Mouse (Mus musculus) midbrain, embryonic 14.5 days (tissue): ENCODE measurements around the gene Azi2. TPM values are rescaled to one million over a fixed set of nuclear protein-coding genes. Genes with fewer than 3 reads are reported as not detected.

ENCODE experiments used
- ATAC-seq: fragments of 200-750 bp; cut with Nextera tagmentation; 2 replicates; pipeline ENCODE4 v1.8.0; 2017; ENCODE audit warnings: moderate number of reproducible peaks, moderate library complexity; ENCODE audit not compliant: low FRiP score, low TSS enrichment
- DNase-seq: peaks from one replicate; pipeline ENCODE4 v3.0.0-alpha.2; 2015
- H3K27ac ChIP-seq: fragments of 300-500 bp; sonication (generic); replicated peaks from 2 replicates; pipeline ENCODE4 v1.5.1; 2014; ENCODE audit warnings: mild to moderate bottlenecking, low read depth, low read length, moderate library complexity
- H3K27me3 ChIP-seq: fragments of 300-500 bp; sonication (generic); 2 replicates; pipeline ENCODE4 v1.6.1; 2014; ENCODE audit warnings: low read length, control low read depth, mixed read lengths; ENCODE audit not compliant: control insufficient read depth, insufficient read depth
- H3K36me3 ChIP-seq: fragments of 300-500 bp; sonication (generic); 2 replicates; pipeline ENCODE4 v1.6.1; 2014; ENCODE audit warnings: low read length, control low read depth; ENCODE audit not compliant: control insufficient read depth, insufficient read depth
- H3K4me1 ChIP-seq: fragments of 300-500 bp; sonication (generic); 2 replicates; pipeline ENCODE4 v1.6.1; 2014; ENCODE audit warnings: mild to moderate bottlenecking, antibody characterized with exemption, low read length, control low read depth; ENCODE audit not compliant: control insufficient read depth, insufficient read depth
- H3K4me2 ChIP-seq: fragments of 300-500 bp; sonication (generic); 2 replicates; pipeline ENCODE4 v1.6.1; 2014; ENCODE audit warnings: mild to moderate bottlenecking, low read length, moderate library complexity
- H3K4me3 ChIP-seq: fragments of 300-500 bp; sonication (generic); replicated peaks from 2 replicates; pipeline ENCODE4 v1.5.1; 2014; ENCODE audit warnings: low read depth, low read length
- H3K9ac ChIP-seq: fragments of 300-500 bp; sonication (generic); replicated peaks from 2 replicates; pipeline ENCODE4 v1.6.1; 2014; ENCODE audit warnings: mild to moderate bottlenecking, low read length, moderate library complexity
- H3K9me3 ChIP-seq: fragments of 300-500 bp; sonication (generic); 2 replicates; pipeline ENCODE4 v1.6.1; 2016; ENCODE audit warnings: low read length, control low read depth, mixed read lengths; ENCODE audit not compliant: control insufficient read depth
- WGBS: fragments of 180-500 bp; shearing (Covaris S2); extraction: QIAGEN DNeasy Blood & Tissue Kit; methylation state at CpG from one replicate; pipeline ENCODE4 v1.1.7; 2014; 5-methylcytosine and 5-hydroxymethylcytosine counted together
- polyA plus RNA-seq: library from polyadenylated mRNA; unstranded; fragments of >200 nt; fragmentation: Nextera tagmentation; extraction: Ambion mirVana; gene quantifications from 2 replicates; pipeline ENCODE4 v1.2.1, GENCODE M21; 2014

Azi2 gene
- polyA plus RNA-seq, 1 experiment from 2014 or later = 89.7 TPM

DNA sequence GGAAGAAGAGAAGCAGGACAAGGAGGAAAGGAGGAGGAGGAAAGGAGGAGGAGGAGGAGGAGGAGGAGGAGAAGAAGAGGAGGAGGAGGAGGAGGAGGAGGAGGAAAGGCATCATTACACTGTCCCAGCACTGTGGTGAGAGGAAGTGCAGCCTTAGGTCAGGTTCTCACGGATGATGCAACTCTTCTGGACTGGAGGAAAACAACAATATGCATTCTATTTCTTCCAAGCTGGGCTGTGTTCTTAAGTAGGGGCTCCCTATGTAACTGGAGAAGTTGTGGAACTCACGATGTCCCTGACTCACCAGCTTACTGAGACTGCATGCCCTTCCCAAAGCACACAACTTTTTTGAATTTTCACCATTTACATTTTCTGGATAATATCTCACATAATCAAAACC is 8.6 kb upstream of the Azi2 start:
- Histone ChIP-seq H3K4me2 (no peak overlapping the region), H3K4me1 (no peaks in the 10 kb centered on the region), H3K9me3 (no peaks in the 10 kb centered on the region), H3K9ac (no peak overlapping the region), H3K36me3 (no peaks in the 10 kb centered on the region), H3K4me3 (no peak overlapping the region), H3K27ac (no peak overlapping the region), H3K27me3 (no peaks in the 10 kb centered on the region)
- DNase-seq (no peak), ATAC-seq (no peak)
- WGBS = 69% methylated on average over 2 of the region's 2 CpGs

DNA sequence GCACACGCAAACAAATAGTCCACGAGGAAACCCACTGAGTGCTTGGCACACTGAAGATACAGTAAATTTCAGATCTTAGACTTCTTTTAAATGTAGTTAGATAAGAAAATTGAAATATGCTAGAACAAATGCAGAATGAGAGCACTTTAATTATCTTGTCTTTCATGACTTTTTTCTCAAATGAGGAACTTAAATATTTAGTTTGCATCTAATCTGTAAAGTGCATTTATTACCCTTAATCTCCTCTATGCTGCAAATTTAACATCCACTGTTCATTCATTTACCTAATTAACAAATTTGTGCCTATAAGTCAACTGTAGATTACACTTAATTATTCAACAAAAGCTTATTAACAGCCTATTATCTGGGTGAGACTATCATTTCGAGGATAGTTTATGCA is 5.3 kb upstream of the Azi2 start:
- Histone ChIP-seq H3K9me3 (no peaks in the 10 kb centered on the region), H3K4me3 (no peak overlapping the region), H3K27me3 (no peaks in the 10 kb centered on the region), H3K27ac (no peak overlapping the region), H3K36me3 (no peaks in the 10 kb centered on the region), H3K9ac (no peak overlapping the region), H3K4me2 (no peak overlapping the region), H3K4me1 (no peaks in the 10 kb centered on the region)
- DNase-seq = no peak
- WGBS = 92% methylated on average over 3 of the region's 3 CpGs
- no peak for ATAC-seq

DNA sequence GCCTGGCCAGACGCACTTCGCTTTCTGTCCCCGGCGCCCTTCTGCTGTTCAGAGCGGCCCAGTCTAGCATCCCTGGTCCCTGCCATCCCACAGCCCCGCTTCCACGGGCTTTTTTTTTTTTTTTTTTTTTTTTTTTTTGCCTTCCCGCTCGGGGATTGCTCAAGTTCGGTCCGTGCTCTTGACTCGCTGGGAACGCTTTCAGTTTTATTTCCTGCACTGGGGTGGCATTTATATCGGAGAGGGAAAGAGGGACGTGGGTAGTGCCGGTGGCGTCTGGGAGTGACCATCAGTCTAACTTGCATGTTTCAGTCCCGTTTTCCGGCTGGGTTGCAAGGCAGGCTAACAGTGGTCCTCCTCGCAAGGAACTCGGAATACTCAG is 712 bp downstream of the Azi2 start:
- no peak for ATAC-seq
- DNase-seq = peak; percentile 45
- no peaks in the 10 kb centered on the region for H3K27me3 ChIP-seq
- 3% methylated on average over 21 of the region's 21 CpGs for WGBS
- peak overlapping the region; percentile 93 for H3K27ac ChIP-seq
- no peaks in the 10 kb centered on the region for H3K36me3 ChIP-seq
- H3K9ac ChIP-seq = peak overlapping the region; percentile 78
- no peaks in the 10 kb centered on the region for H3K9me3 ChIP-seq
- H3K4me3 ChIP-seq = peak overlapping the region; percentile 75
- peak overlapping the region; percentile 69 for H3K4me2 ChIP-seq
- peaks cover 17% of the 10 kb centered on the region for H3K4me1 ChIP-seq

DNA sequence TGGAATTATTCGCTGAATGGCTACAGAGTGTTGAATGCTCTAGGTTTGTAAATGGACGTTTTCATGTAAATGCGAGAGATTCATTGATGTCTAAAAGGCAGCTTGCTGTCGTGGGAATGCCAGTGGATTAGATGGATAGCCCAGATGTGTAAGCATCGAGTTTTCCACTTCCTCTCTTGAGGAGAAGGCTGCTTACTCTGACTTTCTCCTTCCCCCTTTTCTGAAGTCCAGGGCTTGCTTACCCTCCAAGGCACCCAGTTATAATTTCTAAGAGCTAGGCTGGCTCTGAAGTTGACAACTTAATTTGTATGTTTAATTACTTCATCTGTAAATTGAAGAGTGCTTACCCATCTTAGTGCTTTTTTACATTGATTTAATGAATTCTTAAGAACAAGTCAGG is 1.3 kb downstream of the Azi2 start:
- peaks cover 17% of the 10 kb centered on the region for H3K4me1 ChIP-seq
- H3K36me3 ChIP-seq = no peaks in the 10 kb centered on the region
- H3K4me2 ChIP-seq = peak overlapping the region; percentile 69
- no peak for ATAC-seq
- no peaks in the 10 kb centered on the region for H3K9me3 ChIP-seq
- WGBS = 23% methylated on average over 5 of the region's 5 CpGs
- H3K9ac ChIP-seq = peak overlapping the region; percentile 78
- no peak overlapping the region for H3K27ac ChIP-seq
- peak overlapping the region; percentile 75 for H3K4me3 ChIP-seq
- H3K27me3 ChIP-seq = no peaks in the 10 kb centered on the region
- peak; percentile 14 for DNase-seq

DNA sequence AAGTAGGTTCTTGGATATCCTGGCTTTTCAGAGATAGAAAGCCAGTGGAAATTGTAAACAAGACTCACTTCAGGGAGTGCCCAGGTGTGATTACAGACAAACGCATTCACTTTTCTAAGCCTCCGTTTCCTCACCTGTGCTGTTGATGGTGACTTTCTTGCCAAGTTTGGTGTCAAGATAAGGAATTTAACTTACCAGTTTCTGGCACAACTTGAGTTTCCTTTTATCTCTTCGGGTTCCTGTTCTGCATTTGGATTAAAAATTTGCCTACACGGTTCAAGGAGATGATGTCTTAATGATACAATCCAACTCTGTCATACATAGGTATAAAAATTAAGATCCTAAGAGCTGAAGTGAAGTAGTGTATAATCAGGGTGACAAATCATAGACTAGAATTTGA is 2.4 kb downstream of the Azi2 start:
- peaks cover 17% of the 10 kb centered on the region for H3K4me1 ChIP-seq
- no peak overlapping the region for H3K4me3 ChIP-seq
- no peak for ATAC-seq
- no peaks in the 10 kb centered on the region for H3K27me3 ChIP-seq
- H3K4me2 ChIP-seq = no peak overlapping the region
- no peaks in the 10 kb centered on the region for H3K9me3 ChIP-seq
- 94% methylated on average over 4 of the region's 4 CpGs for WGBS
- H3K9ac ChIP-seq = no peak overlapping the region
- H3K27ac ChIP-seq = no peak overlapping the region
- peaks cover 6% of the 10 kb centered on the region; the same call in 1 of the 2 replicates for H3K36me3 ChIP-seq
- no peak for DNase-seq

DNA sequence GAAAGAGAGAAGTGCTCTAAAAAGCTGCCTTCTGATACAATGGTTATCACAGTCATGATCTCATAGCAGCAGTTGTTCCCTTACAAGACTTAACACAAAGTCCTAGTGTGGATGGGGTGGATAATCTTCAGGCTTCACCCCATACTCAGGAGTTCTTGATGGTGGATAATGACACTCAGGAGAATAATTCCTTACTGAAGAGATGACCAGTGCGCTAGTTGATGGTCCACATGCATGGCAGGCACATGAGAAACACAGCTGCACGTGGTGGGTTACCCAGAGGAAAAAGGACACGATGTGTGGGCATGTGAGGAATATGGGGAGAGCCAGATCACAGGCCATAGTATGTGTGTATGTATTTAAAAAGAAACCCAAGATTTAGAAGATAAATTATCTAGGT is 3.3 kb downstream of the Azi2 start:
- DNase-seq = no peak
- H3K27ac ChIP-seq = no peak overlapping the region
- 94% methylated on average over 3 of the region's 3 CpGs for WGBS

DNA sequence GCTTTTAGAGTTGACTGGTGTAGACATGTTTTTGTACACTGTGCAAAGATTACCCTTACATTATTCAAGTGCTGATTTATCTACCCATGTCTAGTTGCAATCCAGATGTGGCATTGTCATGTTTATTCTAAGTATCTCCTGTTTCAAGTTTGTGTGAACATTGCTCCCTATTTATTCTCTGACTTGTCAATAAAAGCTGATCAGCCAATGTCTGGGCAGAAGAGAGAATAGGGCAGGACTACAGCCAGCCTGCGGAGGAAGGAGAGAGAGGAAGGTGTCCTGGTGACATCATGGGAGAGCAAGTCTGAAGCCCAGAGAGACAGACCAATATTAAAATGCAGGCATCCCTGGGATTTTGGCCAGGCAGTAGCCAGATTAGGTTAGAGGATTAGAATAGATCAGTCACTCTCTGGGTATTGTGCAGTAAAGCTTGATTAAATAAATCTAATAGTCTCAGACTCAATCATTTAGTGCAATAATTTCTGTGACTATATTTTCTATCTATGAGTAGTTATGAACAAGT is 4.8 kb downstream of the Azi2 start:
- 51% methylated on average over 1 of the region's 1 CpGs for WGBS
- H3K4me2 ChIP-seq = no peak overlapping the region

More for the DNA sequence above, 3.3 kb downstream of the Azi2 start:
- H3K9ac ChIP-seq = no peak overlapping the region
- no peak overlapping the region for H3K4me2 ChIP-seq
- H3K27me3 ChIP-seq = no peaks in the 10 kb centered on the region
- no peaks in the 10 kb centered on the region for H3K9me3 ChIP-seq
- no peak for ATAC-seq
- no peak overlapping the region for H3K4me3 ChIP-seq
- H3K36me3 ChIP-seq = peaks cover 10% of the 10 kb centered on the region; the same call in 1 of the 2 replicates
- peaks cover 17% of the 10 kb centered on the region for H3K4me1 ChIP-seq

DNA sequence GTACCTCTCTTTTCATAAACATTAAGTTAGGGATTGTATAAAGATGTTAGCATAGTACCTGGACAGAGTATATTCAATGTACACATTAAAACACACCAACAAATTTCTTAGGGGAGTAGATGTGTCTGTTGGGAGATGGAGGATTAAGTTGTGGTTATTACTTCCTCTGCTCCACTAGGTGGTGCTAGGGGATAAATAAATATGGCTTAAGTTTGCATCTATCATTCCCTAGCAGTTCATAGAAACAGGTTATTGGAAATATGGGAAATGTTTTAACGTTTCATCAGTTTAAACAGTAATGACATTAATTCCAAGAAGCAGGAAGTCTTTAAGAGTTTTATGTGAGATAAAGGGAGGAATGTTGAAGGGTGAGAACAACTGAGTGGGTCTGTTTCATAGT is 13.0 kb downstream of the Azi2 start:
- H3K4me2 ChIP-seq = no peak overlapping the region
- no peak overlapping the region for H3K9ac ChIP-seq
- peaks cover 46% of the 10 kb centered on the region for H3K36me3 ChIP-seq
- H3K27ac ChIP-seq = no peak overlapping the region
- DNase-seq (peak; percentile 81), ATAC-seq (no peak)
- no peak overlapping the region for H3K4me3 ChIP-seq
- no peaks in the 10 kb centered on the region for H3K9me3 ChIP-seq
- 42% methylated on average over 1 of the region's 1 CpGs for WGBS
- H3K27me3 ChIP-seq = no peaks in the 10 kb centered on the region
- H3K4me1 ChIP-seq = no peaks in the 10 kb centered on the region

More for the DNA sequence above, 4.8 kb downstream of the Azi2 start:
- no peaks in the 10 kb centered on the region for H3K27me3 ChIP-seq
- peaks cover 17% of the 10 kb centered on the region for H3K4me1 ChIP-seq
- H3K36me3 ChIP-seq = peaks cover 17% of the 10 kb centered on the region
- no peak overlapping the region for H3K27ac ChIP-seq
- no peak overlapping the region for H3K9ac ChIP-seq
- ATAC-seq (no peak), DNase-seq (peak; percentile 11)
- H3K9me3 ChIP-seq = no peaks in the 10 kb centered on the region
- H3K4me3 ChIP-seq = no peak overlapping the region

DNA sequence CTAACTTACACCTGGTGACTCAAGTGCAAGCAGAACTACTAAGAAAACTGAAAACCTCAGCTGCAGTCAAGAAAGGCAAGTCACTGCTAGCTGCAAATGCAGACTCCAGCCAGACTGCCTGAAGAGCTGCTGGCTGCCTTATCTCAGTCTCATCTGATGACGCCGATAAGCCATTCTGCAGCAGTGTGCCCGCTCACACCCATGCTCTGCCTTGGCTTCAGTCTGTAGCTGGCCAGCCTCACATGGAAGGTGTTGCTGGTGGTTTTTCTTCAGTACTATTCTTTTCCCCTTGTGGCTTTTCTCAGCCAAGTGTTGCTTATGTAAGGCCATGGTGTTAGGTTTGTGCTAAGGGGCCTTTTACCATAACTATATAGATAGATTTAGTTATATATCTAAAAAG is 18.8 kb downstream of the Azi2 start:
- no peaks in the 10 kb centered on the region for H3K27me3 ChIP-seq
- H3K36me3 ChIP-seq = peaks cover 56% of the 10 kb centered on the region
- H3K4me2 ChIP-seq = no peak overlapping the region
- WGBS = 93% methylated on average over 3 of the region's 3 CpGs
- H3K27ac ChIP-seq = no peak overlapping the region
- no peak for DNase-seq
- no peaks in the 10 kb centered on the region for H3K9me3 ChIP-seq
- H3K4me1 ChIP-seq = no peaks in the 10 kb centered on the region
- H3K4me3 ChIP-seq = no peak overlapping the region
- ATAC-seq = no peak
- no peak overlapping the region for H3K9ac ChIP-seq
